Mouse (Mus musculus) forelimb bud, embryonic 11.5 days (tissue): ENCODE results near the gene Coro1c.

Experiments used
- DNase-seq: peaks from one replicate; pipeline ENCODE4 v3.0.0-alpha.2; 2012; ENCODE audit warnings: low read depth, low spot score

The Coro1c gene

DNA sequence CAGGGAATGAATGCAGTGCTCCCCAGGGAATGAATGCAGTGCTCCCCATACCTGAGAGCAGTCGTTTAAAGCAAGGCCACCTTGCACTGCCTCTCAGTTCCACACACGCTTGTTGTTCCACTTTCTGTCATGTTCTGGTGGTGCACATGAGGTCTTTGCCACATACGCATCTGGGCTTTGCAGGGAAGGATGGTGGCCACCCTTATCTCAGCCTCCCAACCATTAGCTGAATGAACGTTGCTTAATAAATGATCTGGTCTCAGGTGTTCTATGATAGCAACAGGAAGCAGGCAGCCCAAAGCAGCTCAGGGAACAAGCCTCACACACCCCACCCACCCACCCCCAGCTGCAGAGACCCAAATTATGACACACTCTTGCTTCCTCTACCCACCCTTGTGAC, 16.1 kb upstream of the Coro1c start:
- DNase-seq = no peak

DNA sequence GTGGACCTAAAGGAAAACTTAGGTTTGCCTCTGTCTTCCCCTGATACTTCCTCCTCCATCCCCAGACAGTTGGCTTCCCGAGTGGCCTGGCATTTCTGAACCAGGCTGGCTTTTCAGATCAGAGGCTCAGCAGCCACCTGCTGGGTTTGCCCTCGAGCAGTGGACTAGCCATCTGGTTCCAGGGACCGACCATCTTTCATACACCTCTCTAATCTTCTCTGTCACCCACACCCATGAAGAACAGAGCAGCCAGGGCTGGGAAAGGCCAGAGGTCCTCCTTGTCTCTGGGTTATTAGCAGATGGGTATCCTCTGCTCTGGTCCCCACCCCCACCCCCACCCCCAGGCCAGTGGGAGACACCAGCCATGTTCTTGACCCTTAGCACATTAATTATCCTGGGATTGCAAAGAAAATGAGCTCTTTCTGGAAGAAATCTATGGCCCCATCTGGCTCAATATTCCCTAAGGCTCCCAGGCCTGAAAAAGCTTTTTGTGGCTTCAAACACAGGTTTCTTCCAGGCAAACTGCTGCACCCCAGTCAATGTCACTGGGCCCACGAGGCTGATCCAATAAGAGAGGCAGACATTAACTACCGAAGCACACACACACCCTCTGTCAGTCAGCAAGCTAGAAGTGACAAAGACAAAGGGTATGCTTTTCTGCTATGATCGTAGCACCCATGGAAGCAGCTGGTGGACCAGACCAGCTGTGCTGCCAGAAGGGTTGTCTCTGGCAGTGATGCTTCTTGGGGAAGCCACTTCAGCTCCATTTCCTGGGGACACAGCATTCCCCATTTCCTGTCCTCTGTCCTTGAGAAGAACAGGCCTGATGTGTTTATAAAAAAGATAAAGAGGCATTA, 13.0 kb upstream of the Coro1c start:
- DNase-seq = no peak

DNA sequence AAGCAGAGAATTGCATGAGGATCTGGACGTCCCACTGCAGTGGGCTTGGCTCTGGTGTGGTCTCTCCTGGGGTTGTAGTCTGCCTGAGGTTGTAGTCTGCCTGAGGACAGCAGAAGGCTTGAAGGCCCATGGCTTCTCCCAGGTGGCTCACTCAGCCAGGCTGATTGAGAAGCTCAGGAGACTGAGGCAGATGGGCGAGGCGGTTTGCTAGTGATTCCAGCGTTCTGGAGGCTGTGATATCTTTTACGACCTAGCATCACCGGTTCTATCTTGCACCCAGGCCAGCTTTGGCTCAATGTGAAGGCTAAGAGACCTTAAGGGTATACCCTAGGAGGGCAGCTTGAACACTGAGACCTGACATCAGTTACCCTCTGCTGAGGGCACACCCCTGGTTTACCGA, 10.5 kb upstream of the Coro1c start:
- no peak for DNase-seq

DNA sequence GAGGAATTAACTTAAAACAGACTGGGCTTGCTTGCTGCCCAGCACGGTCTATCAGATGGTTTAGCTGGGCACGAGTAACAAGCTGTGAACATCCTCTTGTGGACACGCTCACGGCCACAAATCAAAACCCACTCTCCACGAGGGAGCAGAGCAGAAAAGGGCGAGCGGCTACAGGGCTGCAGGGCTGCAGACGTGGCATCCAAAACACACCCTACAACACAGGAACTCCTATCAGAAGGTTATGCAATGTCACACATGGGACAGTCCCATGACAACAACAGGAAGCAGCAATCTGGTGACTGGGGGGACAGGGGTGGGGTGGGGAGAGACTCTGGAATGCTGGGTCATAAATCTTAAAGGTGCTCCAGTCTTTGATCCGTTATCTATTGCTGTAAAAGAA, 10.1 kb upstream of the Coro1c start:
- no peak for DNase-seq

DNA sequence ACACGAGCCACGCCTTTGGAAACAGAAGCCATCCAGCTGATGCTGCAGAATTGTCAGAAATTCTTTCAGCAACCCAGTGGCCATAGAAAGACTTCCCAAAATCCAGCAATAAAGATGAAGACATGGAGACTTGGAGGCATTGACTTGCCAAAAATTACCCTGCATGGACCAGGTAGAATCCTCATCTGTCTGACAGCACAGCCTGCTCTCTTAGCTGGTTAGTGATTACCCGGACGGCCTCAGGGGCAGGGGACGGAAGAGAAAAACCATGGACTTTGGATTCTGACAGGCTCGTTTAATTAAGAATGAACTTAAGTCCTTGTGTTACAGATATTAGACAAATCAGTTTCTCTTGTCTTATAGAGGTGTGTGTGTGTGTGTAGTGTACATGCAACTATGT, 2.1 kb upstream of the Coro1c start:
- no peak for DNase-seq

DNA sequence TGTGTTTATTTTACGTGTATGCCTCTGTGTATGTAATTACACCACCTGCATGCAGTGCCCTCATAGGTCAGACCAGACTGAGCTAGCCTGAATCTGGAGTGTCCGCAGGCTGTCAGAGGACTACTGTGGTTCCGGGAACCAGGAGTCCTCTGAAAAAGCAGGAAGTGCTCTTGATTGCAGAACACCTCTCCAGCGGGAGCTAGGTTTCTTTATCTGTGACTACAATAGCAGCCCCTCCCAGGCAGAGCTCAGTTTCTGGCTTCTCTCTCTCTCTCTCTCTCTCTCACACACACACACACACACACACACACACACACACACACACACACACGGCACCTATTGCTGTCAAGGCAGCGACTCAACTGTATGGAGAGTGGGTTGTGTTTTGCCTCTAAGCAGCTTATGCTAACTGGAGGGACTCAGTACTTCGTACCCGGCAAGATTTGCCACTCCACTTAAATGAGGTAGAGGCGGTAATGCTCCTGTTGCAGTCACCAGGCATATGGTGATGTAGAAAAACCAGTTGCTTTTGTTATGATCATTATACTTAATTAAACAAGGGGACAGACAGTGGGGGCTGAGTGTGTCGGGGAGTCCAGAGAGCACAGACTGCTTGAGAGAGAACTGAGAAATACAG, 1.6 kb upstream of the Coro1c start:
- DNase-seq = no peak

DNA sequence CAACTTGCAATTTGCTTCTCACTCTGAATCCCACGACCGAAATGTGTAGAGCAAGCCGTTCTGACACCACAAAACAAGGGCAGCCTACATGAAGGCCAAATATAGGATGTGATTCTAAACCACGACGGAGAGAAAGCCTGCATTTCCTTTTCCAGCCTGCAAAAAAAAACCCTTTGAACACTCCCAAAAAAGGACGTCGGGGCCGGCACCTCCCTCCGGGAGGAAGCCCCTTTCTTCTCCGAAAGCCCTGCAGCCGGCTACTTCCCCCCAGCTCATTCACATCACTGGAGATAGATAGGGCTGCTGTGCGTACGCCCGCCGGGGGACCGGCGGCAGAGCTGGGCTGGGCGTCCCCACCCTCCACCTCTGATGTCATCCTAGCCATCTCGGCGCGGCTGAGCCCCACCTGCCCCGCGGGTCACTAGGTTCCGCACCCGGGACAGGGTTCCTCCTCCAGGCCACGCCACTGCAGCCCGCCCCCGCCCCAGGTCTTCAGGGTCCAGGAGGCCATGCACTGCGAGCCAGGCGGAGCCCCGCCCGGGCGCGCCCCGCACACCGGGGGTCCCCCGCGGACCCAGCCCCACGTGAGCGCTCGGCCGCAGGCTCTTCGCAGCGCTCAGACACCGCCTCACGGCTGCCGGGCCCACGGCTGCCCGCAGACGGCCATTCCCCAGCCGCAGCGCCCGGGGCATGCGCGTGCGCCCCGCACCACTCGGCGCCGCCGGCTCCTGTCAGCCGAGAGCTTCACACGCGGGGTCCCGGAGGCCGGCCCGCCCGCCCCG, 581 bp downstream of the Coro1c start:
- DNase-seq = no peak

DNA sequence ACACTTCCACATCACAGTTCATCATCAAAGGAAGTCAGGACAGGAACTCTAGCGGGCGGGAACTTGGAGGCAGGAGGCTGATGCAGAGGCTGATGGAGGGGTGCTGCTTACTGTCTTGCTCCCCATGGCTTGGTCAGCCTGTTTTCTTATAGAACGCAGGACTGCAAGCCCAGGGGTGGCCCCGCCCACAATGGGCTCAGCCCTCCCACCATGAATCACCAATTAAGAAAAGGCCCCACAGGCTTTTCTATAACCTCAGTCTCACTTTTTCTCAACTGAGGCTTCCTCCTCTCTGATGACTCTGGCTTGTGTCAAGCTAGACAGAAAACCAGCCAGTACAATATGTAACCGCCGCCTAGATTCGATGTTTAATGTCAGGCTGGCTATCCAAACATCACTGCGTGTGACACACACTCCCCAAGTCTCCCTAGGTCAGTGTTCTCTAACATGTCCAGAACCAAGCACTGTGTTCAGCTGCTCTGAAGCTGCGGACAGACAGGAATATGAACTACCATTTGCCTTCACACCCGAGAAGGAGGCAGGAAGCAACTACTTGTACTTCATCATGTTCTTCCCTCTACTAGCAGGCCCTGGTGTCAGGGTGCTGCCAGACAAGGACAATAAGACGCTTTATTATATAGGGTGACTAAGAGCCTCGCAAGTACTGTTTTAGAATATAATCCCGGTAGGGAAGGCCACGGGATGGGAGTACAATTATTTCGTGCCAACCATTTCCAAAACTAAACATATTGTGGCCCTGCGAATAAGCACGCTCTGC, 1.4 kb downstream of the Coro1c start:
- no peak for DNase-seq

DNA sequence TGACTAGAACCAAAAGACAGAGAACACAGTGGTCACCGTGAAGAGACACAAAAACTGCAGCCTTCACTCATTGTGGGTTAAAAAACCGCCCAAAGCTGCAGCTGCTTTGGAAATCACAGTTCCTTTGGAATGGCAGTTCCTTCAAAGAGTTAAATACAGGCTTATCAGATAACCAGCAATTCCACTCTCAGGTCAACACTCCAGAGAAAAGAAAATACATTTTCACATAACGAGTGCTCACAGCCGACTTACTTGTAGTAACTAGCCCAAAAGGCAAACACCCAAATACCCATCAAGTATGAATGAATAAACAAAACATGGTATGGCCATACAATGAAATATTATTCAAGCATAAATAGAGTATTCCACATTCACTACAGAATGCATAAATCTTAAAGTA, 3.6 kb downstream of the Coro1c start:
- DNase-seq = no peak

DNA sequence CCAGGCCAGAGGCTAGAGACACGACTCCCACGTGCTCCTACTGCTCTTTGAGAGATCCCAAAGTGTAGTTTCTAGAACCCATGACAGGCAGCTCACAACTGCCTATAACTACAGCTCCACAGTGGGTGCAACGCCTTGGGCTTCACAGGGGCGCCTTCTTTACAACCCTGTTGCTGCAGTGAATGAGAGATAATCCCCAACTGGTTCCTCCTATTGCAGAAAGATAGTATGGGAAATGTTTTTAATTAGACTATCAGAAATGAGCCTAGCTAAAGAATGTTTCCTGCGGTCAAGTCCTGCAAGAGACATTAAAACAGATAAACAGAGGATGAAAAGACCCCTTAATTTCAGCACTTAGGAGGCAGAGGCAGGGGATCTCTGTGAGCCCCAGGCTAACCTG, 5.6 kb downstream of the Coro1c start:
- DNase-seq = no peak

DNA sequence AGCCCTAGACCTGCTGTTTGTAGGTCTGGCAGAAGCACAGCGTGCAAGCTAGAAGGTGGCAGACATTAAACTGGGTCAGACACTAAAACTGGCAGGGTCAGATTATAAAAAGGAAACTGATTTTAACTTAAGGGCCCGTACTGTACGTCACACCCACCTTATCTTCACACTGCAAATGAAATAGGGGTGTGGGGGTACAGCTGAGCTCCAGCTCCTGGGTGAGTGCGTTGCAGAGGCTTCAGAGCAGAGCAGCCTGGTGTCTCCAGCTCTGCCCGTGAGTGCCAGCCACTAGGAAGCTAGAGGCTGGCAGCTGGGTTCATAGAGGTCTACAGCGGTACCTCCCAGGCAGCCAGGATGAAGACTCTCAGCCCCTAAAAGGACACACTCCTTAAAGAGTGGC, 6.5 kb downstream of the Coro1c start:
- DNase-seq = no peak

DNA sequence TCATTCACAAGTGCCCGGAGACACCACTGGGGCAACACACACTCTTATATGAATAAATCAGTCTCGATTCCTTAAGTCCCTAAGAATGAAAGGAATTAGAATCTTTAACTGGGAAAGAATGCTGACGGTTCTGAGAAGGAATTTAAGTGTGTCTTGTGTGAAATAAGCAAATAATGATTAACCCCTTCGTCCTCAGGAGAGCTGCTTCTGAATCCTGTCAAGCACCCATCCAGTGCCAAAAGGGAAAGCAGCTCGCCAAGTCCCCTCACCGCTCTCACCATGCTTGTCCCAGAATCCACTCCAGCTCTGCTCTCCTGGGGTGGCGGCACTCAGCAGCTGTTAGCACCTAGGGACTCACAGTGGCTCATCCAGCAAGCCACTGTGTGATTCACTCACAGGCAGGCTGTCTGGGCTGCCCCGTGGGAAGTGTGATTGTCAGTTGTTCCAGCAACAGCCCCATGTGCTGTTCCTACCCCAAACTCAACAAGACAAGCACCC, 7.4 kb downstream of the Coro1c start:
- no peak for DNase-seq

DNA sequence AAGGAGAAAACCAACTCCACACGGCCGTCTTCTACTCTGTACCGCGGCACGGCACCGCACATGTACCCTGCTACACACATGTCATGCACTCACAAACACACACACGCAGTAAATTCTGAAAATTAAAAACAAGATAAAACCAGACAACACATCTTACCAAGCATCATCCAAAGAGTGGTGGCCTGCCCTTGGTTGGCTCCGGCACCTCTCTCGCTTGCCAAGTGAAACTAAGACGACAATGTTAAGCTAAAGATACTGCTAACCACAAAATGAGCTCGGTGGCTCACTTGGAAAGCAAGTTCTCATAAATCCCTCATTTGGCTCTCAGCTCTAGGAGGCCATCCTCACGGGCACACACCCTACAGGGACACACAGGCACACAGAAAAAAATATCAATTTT, 9.0 kb downstream of the Coro1c start:
- DNase-seq = no peak

DNA sequence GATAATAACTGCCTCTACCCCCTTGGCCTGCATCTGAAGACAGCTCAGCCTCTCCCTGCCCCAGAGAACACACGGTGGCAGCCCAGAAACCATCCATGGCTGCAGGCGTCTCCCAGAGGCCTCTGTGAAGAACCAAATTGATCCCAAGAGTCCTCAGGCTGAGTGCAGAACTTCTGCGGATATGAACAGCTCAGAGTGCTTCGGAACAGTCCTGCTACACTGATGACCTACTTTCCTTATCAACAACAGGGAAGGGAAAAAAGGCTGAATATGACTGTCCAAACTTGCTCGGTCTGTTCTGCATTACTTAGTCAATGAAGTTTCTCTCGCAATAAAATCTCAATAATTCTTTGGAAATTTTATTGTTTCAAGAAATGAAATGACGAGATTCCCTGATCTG, 16.6 kb downstream of the Coro1c start:
- no peak for DNase-seq

DNA sequence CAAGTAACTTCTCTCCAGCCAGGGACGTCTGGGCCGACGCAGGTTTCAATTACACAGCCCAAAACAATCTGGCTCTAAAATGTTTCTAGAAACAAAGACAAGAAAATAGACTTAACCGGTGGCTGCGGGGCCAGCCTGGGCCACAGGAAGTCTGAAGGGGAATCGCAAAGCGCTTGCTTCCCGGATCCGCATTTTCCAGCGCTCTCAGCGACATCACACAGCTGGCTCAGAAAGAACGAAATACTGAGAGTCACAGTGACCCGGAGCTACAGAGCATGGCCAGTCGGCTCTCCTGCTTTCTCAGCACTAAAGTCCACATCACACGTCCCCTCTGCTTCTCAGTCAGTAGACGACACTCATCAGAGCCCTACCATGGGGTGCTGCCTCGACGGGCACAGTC, 17.7 kb downstream of the Coro1c start:
- DNase-seq = no peak

DNA sequence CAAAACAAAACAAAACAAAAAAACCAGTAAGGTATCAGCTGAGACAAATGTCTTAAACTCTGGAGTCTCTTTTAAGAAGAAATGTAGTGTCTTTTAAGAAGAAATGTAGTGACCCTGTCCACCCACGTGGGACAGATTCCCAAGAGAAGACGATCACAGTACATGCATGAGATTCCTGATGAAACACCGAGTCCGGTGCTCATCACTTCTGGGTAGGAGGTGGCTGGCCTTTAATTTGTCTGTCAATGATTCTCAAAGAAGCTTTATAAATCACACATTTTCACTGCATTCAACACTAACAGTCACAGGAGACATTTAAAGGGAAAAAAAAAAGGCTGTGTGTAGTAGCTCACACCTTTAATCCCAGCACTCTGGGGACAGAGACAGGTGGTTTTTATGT, 18.6 kb downstream of the Coro1c start:
- no peak for DNase-seq

DNA sequence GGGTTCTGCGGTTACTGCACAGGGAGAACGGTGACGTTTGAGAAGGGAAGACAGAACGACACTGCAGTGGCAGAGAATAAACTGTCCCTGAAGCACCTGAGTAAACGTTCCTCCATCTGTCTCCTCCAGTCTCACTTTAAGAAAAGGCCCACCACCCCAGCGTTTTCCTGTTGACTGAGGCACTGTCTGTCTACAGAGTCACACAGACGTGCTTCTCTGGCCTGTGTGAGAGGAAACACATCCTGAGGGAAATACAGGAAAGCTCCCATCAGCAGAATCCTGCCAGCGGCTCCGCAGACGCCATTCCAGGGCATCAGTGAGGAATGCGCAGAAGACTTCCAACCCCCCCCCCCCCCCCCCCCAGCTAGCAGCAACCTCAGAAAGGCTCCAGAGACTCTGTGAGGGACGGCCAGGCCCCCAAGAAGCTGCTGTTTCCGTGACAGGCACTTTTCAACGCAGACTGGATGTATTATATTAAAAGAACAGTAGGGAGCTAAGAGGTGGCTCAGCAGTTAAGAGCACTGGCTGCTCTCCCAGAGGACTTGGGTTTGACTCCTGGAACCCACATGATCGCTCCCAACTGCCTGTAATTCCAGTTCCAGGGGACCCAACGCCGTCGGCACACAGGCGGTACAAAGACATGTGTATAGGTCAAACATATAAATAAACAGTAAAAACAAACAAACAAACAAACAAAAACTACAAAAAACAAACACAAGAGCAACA, 19.2 kb downstream of the Coro1c start:
- DNase-seq = no peak

DNA sequence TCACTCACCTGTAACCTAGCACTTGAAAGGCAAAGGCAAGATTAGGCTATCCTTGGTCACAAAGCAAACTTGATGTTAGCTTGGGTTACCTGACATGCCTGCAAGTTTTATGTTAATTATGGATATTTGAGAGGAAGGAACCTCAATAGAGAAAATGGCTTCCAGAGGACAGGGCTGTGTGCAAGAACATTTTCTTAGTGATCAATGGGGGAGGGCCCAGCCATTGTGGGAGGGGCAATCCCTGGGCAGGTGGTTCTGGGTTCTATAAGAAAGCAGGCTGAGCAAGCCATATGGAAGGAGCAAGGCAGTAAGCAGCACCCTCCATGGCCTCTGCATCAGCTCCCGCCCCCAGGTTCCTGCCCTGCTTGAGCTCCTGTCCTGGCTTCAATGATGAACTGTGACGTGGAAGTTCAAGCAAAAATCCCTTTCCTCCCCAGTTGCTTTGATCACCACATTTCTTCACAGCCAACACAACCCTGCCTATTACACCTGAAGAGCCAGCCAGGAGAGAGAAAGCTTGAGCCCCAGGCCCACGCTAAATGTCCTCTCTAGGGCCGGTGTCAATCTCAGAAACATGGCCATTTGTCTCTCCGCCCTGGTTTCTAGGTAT, 20.3 kb downstream of the Coro1c start:
- no peak for DNase-seq

DNA sequence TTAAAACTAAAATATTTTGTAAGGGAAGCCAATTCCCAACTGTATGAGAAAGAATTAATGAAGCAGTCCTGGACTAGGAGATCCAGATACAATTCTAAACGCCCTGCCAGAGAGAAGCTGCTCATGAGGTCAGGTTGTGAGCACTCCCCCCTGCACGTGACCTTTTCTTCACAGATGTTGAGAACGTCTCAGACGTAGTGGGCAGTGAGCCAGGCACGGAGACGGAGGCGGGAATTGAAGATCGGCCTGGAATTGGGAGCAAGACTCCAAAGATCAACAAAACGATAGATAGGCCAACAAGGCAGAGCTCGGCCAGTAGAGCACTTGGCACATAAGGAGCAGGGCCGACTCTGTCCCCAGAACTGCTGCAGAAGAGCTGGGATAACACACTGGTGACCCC, 21.4 kb downstream of the Coro1c start:
- no peak for DNase-seq

DNA sequence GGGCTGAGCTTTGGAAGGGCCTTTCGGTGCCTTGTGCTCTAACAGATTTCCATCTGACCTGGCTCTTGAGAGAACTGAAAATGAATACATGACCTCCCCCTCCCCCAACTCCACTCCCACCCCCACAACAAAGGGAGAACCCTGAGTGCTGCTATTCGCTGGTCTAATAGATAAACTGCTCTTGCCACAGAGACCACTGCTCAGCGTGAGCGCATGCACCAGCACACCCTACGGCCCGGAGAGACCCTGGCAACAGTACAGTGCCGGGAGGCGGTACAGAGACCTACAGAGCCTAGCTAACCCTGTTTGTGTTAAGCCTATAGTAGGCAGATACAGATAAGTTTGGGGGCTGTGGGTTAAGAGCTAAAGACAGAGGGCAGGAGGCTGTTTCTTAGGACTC, 22.9 kb downstream of the Coro1c start:
- no peak for DNase-seq

DNA sequence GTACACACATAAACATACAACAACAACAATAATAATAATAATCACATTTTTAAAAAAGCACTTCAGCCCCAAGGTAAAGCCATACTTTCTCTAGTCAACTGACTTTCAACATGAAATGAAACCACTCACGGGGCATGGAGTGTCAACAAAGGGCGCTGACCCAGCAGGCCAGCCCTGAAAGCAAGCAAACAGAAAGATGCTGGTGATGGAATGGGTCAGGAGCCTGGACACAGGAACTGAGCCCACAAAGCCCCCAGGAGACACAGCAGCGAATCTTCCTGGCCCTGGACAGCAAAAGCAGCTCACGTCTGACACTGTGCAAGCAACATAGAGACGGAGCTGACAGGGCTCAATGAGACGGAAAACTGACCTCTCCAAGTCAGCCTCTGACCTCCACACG, 23.8 kb downstream of the Coro1c start:
- no peak for DNase-seq
